Mouse (Mus musculus): ENCODE results near the gene Celsr1.

DNA sequence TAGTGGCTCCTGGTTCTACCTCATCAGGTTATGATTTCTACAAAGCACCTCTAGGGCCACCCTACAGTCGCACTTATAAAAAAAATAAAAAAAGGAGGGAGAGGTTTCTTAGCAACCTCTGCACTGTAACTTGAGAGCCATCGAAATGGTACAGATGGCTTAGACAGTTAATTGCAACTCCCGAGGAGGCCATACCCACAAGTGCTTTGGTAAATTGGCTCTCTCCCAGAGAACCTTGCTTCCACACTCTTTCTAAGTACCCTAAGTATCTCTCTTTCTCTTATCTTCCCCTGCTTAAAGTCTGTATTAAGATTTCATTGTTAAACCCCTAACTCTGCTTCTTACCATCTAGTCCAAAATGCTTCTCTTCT is 41.5 kb downstream of the Celsr1 start:
- no peak for TF ChIP-seq PAX5 (IDR thresholded peaks at IDR 0.05; ENCODE audit: low read length)
- TF ChIP-seq EP300 (IDR thresholded peaks at IDR 0.05; ENCODE audit: low read length): no peak
- no peak for TF ChIP-seq RAD21 (IDR thresholded peaks at IDR 0.05; ENCODE audit: low read depth, low read length)
- no peak for TF ChIP-seq POLR2AphosphoS2 (IDR thresholded peaks at IDR 0.05; ENCODE audit: low read depth, low read length)
- TF ChIP-seq NRF1 (IDR thresholded peaks at IDR 0.05; ENCODE audit: low read depth, low read length): no peak
- no peak for TF ChIP-seq ZC3H11A (IDR thresholded peaks at IDR 0.05; ENCODE audit: low read depth, low read length)
- no peak for TF ChIP-seq POLR2A (IDR thresholded peaks at IDR 0.05; ENCODE audit: low read depth, low read length)
- TF ChIP-seq SMC3 (IDR thresholded peaks at IDR 0.05; ENCODE audit: low read depth, low read length): no peak
